Mouse (Mus musculus): ENCODE data around the gene Clock.

DNA sequence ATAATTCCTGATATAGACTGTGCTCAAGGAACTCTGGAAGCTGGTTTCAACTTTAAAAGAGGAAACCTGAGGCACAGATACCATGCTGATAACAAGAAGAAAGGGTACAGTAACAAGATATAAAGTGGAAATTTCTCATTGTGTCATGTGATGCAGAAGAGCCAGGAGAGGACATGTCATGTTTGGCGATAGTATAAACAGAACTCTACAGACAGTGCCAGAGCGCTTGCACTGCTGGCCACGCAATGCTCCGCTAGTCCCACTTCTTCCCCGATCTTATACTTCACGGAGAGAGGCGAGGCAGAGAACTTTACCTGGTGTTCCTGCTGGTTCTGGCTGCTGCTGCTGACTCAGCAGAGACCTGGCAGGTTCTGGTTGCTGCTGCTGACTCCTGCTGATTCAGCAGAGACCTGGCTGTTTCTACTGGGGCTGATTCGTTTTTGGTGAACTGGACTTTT lies 15.3 kb downstream of the Clock start:
- TF ChIP-seq POLR2A (IDR thresholded peaks at IDR 0.05; ENCODE audit: insufficient read depth, low read depth, low read length) (no peak), CTCF (IDR thresholded peaks at IDR 0.05) (no peak)
